Mouse (Mus musculus) macrophage (primary cell): ENCODE measurements around the gene Pycard. TPM values are rescaled to one million over a fixed set of nuclear protein-coding genes. Genes with fewer than 3 reads are reported as not detected.
"Not testable (repeated sequence)": the region's sequence is repeated elsewhere in the genome, so short reads cannot be mapped to it uniquely, and the experiment has no call there.

Experiments used
- H3K27ac ChIP-seq: fragments of 350-480 bp; formaldehyde crosslinking; 2 replicates; pipeline ENCODE4 v1.9.0; 2021
- H3K36me3 ChIP-seq: fragments of 350-480 bp; formaldehyde crosslinking; 2 replicates; pipeline ENCODE4 v1.9.0; 2021; ENCODE audit errors: inconsistent target
- H3K4me3 ChIP-seq: fragments of 350-480 bp; formaldehyde crosslinking; 2 replicates; pipeline ENCODE4 v1.9.0; 2021; ENCODE audit errors: inconsistent target
- H3K79me2 ChIP-seq: fragments of 350-480 bp; formaldehyde crosslinking; 2 replicates; pipeline ENCODE4 v1.9.0; 2021; ENCODE audit errors: inconsistent target
- whole genome bisulfite sequencing: methylation state at CpG from one replicate; pipeline ENCODE4 v1.1.7; 2026; ENCODE audit warnings: inconsistent platforms; ENCODE audit not compliant: missing documents; 5-methylcytosine and 5-hydroxymethylcytosine counted together
- polyA plus RNA-seq: library from polyadenylated mRNA; stranded (reverse); fragments of 250-400 nt; gene quantifications from 3 replicates; pipeline ENCODE4 v1.2.4, GENCODE M21; 2018; ENCODE audit warnings: inconsistent platforms
- total RNA-seq, 78 experiments: library from RNA; depleted of rRNA; stranded (reverse); fragments of 250-400 nt; gene quantifications; 1 replicate in 9 of 78; 2 replicates in 24 of 78; 3 replicates in 43 of 78; 4 replicates in 2 of 78; pipeline ENCODE4 v1.2.4; 2018; ENCODE audit warnings: inconsistent platforms in 56 of 78

The Pycard gene
- 10 to 100 TPM in 14 of 26 experiments, 1 to 10 TPM in 12; 1.8 to 50.2 (median 11.9) TPM for total RNA-seq (2018; cell fraction: chromatin; rRNA removed)
- 100 to 1,000 TPM in 7 of 26 experiments, 10 to 100 TPM in 19; 45.1 to 128 (median 80.7) TPM for total RNA-seq (2018; cell fraction: cytosol; rRNA removed)
- total RNA-seq (2018; cell fraction: nucleus; rRNA removed) = 10 to 100 TPM in 24 of 26 experiments, 1 to 10 TPM in 2; 8.0 to 55.2 (median 23.4) TPM
- polyA plus RNA-seq = 19.6 to 111 TPM (median 82.3 TPM) in 3 replicates

- Histone ChIP-seq H3K36me3 (no peaks in the 10 kb centered on the region), H3K27ac (peak within 1 kb of the TSS; percentile 76), H3K79me2 (peaks cover 46% of the 10 kb centered on the region), H3K4me3 (peak within 1 kb of the TSS; percentile 79)
- WGBS = 2% methylated on average over 18 of the region's 18 CpGs
Observed at GRCm38 (mm10) chr7:127993341-127993977, at the start of gene Pycard. Gene Pycard (minus strand): TSS chr7:127993867.

DNA sequence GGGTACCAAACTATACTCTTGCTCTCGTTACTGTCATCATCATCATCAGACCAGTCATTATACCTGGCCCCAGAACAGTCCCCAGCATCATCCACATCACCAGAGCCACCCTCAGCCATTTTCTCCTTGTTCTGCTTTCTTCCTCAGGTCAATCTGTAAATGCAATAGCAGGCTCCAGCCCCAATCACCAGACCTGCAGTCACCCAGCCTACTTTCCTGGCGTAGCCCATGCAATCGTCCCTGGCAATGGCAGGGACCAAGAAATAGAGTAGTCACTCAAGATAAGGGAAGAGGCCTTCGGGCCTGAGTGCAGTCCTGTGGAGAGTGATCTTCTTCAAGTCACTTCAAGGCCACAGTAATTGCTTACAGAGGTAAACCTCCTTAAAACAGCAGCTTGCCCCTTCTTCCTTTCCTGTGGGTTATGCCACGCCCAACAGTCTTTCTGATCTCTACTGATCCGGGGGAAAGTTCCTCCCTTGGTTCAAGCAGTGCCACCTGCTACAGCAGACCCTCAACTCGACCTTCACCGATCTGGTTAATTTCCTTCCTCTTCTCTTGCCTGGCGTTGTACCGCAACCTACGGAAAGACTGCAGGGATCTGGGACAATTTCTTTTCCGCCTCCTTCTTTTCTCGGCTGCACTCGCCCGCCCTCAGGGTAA, 48.6 kb upstream of the Pycard start:
- not testable (repeated sequence) for H3K27ac ChIP-seq, H3K4me3 ChIP-seq, H3K79me2 ChIP-seq, H3K36me3 ChIP-seq
- 30% methylated on average over 2 of the region's 15 CpGs for WGBS

GRCm38 (mm10) chr7:128033616-128034015, 39.9 kb upstream of the Pycard start:
- H3K36me3 ChIP-seq = no peaks in the 10 kb centered on the region
- H3K79me2 ChIP-seq = no peaks in the 10 kb centered on the region
- no peak overlapping the region for H3K4me3 ChIP-seq
- WGBS = 93% methylated on average over 4 of the region's 4 CpGs
- H3K27ac ChIP-seq = no peak overlapping the region

DNA sequence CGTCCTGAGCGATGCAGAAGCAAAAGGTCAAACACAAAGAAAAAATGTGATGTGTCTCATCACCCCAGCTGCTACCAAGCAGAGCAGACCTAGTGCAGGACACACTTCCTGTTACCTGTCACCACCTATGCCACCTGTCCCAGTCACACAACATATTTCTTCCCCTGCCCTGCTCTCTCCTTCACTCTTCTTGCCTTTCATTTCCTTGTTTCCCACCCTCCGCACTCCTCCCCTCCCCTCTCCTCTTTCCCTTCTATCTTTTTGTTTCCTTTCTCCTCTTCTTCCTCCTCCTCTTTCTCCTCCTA, 39.3 kb upstream of the Pycard start:
- no peak overlapping the region for H3K27ac ChIP-seq
- H3K36me3 ChIP-seq = no peaks in the 10 kb centered on the region
- WGBS = 100% methylated on average over 3 of the region's 3 CpGs
- no peak overlapping the region for H3K4me3 ChIP-seq
- no peaks in the 10 kb centered on the region for H3K79me2 ChIP-seq

- no peaks in the 10 kb centered on the region for H3K36me3 ChIP-seq
- 81% methylated on average over 5 of the region's 5 CpGs for WGBS
- H3K27ac ChIP-seq = no peak overlapping the region
- no peaks in the 10 kb centered on the region for H3K79me2 ChIP-seq
- H3K4me3 ChIP-seq = no peak overlapping the region
Observed at GRCm38 (mm10) chr7:128032290-128032988, 38.8 kb upstream of the Pycard start.

GRCm38 (mm10) chr7:128031403-128031976, 37.8 kb upstream of the Pycard start:
- WGBS = 93% methylated on average over 8 of the region's 9 CpGs
- H3K27ac ChIP-seq = no peak overlapping the region
- H3K79me2 ChIP-seq = no peaks in the 10 kb centered on the region
- H3K36me3 ChIP-seq = no peaks in the 10 kb centered on the region
- no peak overlapping the region for H3K4me3 ChIP-seq

DNA sequence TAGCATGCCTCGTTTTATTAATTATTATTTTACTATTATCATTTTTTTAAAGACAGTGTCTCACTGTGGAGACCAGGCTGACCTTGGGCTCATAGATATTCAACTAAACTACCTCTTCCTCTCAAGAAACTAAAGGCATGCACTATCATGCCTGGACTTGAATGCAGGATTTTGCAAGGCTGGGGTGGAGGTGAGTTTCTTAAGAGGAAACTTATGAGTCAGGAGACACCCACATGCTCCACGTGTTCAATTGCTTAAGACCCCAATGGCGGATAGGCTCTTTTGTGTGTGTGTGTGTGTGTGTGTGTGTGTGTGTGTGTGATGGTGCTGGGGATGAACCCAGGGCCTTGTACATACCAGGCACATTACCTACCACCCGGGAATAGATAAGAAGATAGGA, 31.7 kb upstream of the Pycard start:
- 66% methylated on average over 4 of the region's 4 CpGs for WGBS
- no peak overlapping the region for H3K27ac ChIP-seq

GRCm38 (mm10) chr7:128024932-128025331, 31.3 kb upstream of the Pycard start:
- Histone ChIP-seq H3K27ac (no peak overlapping the region), H3K36me3 (no peaks in the 10 kb centered on the region), H3K79me2 (no peaks in the 10 kb centered on the region), H3K4me3 (no peak overlapping the region)
- 73% methylated on average over 4 of the region's 4 CpGs for WGBS

More for the DNA sequence above, 31.7 kb upstream of the Pycard start:
- Histone ChIP-seq H3K36me3 (no peaks in the 10 kb centered on the region), H3K79me2 (no peaks in the 10 kb centered on the region), H3K4me3 (no peak overlapping the region)

GRCm38 (mm10) chr7:128024364-128024763, 30.7 kb upstream of the Pycard start:
- H3K4me3 ChIP-seq = no peak overlapping the region
- H3K79me2 ChIP-seq = no peaks in the 10 kb centered on the region
- no peak overlapping the region for H3K27ac ChIP-seq
- no peaks in the 10 kb centered on the region for H3K36me3 ChIP-seq
- 89% methylated on average over 9 of the region's 9 CpGs for WGBS

DNA sequence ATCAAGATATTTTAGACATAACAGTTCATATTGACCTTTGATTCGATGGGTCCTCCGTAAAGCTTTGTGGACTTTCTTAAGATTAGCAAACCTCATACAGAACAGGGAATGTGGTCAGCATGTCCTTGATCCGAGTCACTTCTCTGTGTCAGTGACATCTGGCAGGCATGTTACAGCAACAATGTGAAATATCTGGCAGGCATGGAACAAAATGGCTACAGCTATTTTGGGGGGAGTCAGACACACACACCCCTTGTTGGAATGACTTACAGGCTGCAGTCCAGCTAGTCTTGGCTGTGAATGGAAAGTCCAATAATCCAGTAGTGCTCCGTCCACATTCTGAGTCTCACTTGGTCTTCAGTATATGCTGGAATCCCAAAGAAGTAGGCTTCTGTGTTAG, 29.9 kb upstream of the Pycard start:
- H3K36me3 ChIP-seq = no peaks in the 10 kb centered on the region
- 85% methylated on average over 4 of the region's 4 CpGs for WGBS
- H3K79me2 ChIP-seq = no peaks in the 10 kb centered on the region
- H3K4me3 ChIP-seq = no peak overlapping the region
- no peak overlapping the region for H3K27ac ChIP-seq

GRCm38 (mm10) chr7:128022974-128023373, 29.3 kb upstream of the Pycard start:
- H3K27ac ChIP-seq = no peak overlapping the region
- no peaks in the 10 kb centered on the region for H3K79me2 ChIP-seq
- 74% methylated on average over 8 of the region's 8 CpGs for WGBS
- no peak overlapping the region for H3K4me3 ChIP-seq
- no peaks in the 10 kb centered on the region for H3K36me3 ChIP-seq

DNA sequence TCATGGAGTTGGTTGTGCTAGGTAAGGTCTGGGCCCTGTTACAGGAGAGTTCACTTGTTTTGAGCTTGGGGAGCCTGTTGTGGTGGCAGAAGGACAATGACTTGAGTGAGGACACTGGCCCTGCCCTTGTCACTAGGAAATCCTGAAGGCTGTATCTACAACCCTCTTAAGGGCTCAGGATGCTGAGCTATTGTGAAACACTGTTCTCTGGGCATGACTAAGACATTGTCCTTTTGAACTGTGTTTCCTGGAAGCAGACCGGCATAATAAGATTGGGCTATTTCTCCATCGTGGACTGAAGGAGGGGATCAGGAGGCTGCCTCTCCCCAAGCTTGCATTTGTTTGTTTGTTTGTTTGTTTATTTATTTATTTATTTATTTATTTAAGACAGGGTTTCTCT, 25.5 kb upstream of the Pycard start:
- Histone ChIP-seq H3K27ac (no peak overlapping the region), H3K36me3 (no peaks in the 10 kb centered on the region), H3K4me3 (no peak overlapping the region), H3K79me2 (no peaks in the 10 kb centered on the region)
- WGBS = 10% methylated on average over 2 of the region's 2 CpGs

- Histone ChIP-seq H3K79me2 (no peaks in the 10 kb centered on the region), H3K27ac (no peak overlapping the region), H3K4me3 (no peak overlapping the region), H3K36me3 (no peaks in the 10 kb centered on the region)
- WGBS = 86% methylated on average over 3 of the region's 3 CpGs
Observed at GRCm38 (mm10) chr7:128018275-128018674, 24.6 kb upstream of the Pycard start.

GRCm38 (mm10) chr7:128016650-128017049, 23.0 kb upstream of the Pycard start:
- Histone ChIP-seq H3K79me2 (no peaks in the 10 kb centered on the region), H3K4me3 (no peak overlapping the region), H3K36me3 (no peaks in the 10 kb centered on the region), H3K27ac (no peak overlapping the region)
- 99% methylated on average over 6 of the region's 6 CpGs for WGBS

GRCm38 (mm10) chr7:128016134-128016533, 22.5 kb upstream of the Pycard start:
- H3K36me3 ChIP-seq, H3K79me2 ChIP-seq, H3K4me3 ChIP-seq, H3K27ac ChIP-seq: not testable (repeated sequence)
- WGBS = 94% methylated on average over 5 of the region's 5 CpGs
